Mouse (Mus musculus) brain, adult 2 months (tissue): ENCODE data around the gene Ranbp17.

ENCODE experiments used
- DNase-seq: peaks from one replicate; pipeline ENCODE4 v3.0.0; 2011; ENCODE audit warnings: low read depth, low spot score

Gene Ranbp17

DNA sequence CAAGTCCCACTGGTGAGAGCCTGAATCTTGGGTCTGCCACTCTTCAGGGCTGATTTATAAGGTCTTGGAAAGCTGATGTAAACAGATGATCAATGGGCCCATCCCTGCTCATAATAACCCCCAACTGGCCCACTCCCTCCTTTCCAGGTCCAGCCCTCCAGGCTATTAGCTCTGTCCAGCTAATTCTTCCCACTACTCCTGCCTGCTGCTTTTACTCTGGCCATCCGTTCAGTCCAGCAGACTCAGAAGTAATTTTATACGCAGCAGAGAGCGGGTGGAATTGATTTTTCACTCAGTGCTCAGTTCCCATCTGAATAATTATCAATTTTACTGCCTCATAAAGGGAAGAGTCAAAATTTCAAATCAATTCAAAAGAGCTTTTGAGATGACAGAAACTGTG, 273.3 kb downstream of the Ranbp17 start:
- no peak for DNase-seq

- DNase-seq: no peak
Observed at GRCm38 (mm10) chr11:33234134-33234533, 279.4 kb downstream of the Ranbp17 start.

- DNase-seq: no peak
Observed at GRCm38 (mm10) chr11:33232056-33232455, 281.5 kb downstream of the Ranbp17 start.

GRCm38 (mm10) chr11:33228186-33228585, 285.4 kb downstream of the Ranbp17 start:
- DNase-seq: no peak

GRCm38 (mm10) chr11:33226516-33226915, 287.0 kb downstream of the Ranbp17 start:
- DNase-seq: no peak

- peak; percentile 79 for DNase-seq
Observed at GRCm38 (mm10) chr11:33221566-33222365, 291.8 kb downstream of the Ranbp17 start.

DNA sequence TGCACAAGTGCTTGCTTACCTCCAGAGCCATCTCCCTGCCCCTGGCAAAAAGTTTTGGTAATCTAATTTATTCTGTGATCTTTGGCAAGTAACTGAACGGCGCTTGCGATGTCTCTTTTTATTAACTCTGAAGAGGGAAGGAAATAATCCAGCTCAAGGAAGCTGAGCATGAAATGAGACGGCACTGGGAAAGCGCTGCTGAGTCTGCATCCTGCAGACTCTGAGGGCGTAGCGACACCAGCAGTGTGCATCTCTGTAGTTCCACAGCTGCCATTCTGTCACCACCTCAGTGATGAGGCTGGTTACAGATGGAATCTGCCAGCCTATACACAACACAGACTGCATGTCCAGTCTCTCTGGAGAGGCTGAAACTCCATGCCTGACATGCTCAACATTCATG, 292.8 kb downstream of the Ranbp17 start:
- DNase-seq: peak; percentile 39

- DNase-seq: peak; percentile 60
Observed at GRCm38 (mm10) chr11:33217384-33218079, 296.0 kb downstream of the Ranbp17 start.

GRCm38 (mm10) chr11:33207411-33207810, 306.1 kb downstream of the Ranbp17 start:
- DNase-seq: no peak

DNA sequence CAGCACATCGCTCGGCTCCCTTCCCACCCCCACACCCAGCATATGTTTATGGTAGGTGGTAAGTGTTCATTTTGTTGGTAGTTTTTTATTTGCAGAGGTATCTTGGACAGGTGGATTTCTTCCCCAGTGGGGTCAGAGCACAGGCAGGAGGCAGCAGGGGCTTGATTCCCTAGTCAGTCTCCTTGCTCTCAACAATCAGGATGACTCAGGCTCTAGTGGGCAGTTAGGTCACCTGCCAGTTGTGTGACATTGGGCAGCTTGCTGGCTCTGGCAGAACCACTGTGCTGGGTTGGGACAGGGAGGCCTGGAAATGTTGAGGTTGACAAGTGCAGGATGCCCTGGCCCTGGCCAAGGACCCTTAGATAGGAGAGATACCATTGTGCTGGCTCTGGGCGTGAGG, 308.6 kb downstream of the Ranbp17 start:
- DNase-seq: no peak

DNA sequence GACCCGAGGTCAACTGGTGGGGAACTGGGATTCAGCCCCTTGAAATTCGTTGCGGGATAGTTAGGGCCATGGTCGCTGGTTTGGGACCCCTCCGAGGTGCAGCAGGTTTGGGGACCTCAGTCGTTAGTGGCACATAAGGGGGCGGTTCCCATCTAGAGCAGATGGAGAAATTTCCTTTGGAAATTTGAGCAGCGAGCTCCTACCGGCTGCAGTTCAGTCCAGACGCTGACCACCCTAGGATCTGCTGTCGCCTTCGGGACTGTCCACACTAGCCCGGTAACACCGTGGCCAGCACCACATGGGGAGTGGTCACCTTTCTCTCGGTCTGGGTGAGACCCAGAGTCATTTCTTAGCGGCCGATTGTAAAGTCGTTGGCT, 309.2 kb downstream of the Ranbp17 start:
- DNase-seq: no peak

- DNase-seq: peak; percentile 93
Observed at GRCm38 (mm10) chr11:33203383-33204328, 309.9 kb downstream of the Ranbp17 start, which contains the start of gene Tlx3. Gene Tlx3, minus strand, starts transcription at chr11:33203589.

GRCm38 (mm10) chr11:33202972-33203371, 310.6 kb downstream of the Ranbp17 start:
- no peak for DNase-seq

- DNase-seq: peak; percentile 57
Observed at GRCm38 (mm10) chr11:33202296-33202695, 311.2 kb downstream of the Ranbp17 start.

DNA sequence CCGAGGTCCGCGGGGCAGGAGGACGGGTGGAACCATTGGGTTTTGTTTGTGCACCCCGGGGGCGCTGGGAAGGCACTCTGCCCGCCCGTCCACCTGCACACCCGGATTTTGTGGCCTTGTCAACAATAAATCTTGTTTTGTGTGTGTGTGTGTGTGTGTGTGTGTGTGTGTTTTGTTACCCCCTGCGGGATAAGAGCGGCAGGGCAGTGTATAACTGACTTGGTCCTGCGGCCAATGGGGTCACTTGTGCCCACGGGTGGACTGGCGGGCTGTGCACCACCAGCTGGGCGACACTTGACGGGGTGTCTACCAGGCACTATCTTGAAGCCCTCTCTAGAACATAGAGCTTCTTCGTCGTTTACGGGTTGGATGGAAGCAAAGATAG, 311.9 kb downstream of the Ranbp17 start:
- DNase-seq: no peak

- peak; percentile 29 for DNase-seq
Observed at GRCm38 (mm10) chr11:33200764-33201625, 312.6 kb downstream of the Ranbp17 start.

DNA sequence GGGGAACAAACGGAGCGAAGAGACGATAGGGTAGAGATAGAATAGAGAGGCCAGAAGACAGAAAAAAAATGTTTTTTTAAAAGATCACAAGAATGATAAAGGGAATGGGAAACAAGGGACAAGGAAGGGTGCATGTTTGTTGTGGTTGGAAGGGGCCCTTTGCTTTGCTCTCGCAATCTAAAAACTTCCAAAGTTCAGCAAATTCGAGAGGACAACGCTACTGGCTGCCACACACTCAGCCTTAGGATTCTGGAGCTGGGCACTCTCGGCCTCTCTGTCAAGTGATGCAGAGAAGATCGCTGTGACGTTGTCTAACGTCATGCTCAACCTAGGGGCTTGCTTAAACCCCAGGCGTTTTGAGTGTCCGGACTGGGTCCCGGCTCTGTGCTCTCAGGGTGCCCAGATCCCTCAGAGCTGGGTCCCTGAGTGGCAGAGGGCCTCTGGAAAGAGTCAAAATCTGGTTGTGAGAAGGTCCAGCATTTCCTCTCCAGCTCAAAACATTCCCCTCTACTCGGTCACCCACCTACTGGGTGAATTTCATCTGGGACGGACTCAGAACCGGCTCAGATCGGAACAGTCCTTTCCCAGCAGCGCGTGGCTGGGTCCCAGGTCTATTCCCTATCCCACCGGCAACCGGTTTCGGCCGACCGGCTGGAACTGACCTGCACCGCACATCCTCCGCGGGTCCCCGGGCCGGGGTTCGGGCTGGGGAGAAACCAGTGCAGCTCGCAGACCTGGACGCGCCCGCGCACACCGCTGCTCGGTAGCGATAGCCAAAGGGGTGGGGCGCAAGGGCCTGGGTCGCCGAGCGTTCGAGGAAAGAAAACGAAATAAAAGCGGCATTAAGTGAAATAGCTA, 313.4 kb downstream of the Ranbp17 start:
- no peak for DNase-seq

- no peak for DNase-seq
Observed at GRCm38 (mm10) chr11:33199117-33199514, 314.4 kb downstream of the Ranbp17 start.

DNA sequence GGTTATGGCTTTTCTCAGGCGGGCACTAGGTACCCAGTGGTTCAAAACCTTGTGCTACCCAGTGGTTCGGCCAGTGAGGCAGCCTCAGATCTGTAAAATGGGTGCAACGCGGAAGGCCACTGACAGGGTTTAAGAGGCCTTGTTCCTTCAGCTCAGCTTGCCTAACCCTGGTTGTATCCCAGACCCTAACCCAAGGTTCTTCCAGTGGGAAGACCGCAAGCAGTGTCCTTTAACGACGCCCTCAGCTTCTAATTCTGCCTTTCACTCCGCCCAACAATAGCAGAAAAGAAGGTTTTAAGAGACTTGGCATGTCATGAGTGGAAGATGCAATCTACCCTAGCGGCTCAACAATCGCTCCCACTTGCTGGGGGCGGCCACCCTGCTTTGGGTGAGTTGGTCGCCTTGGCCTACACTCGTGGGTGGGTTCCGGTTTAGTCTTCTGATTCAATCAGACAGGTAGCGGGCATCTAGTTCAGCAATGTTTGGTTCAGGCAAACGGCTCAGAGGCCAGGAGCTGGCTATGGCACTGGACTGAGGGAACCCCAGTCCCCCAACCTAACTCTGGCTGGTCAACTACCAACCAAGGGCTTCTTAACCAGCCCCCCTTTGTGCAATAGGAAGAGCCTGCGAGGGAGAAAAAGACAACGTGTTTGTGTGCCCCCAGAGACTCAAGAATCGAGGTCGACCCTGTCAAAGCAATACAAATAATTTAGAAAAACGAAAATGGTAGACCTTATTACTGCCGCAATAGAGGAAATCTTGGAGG, 315.0 kb downstream of the Ranbp17 start:
- DNase-seq: no peak
